Mouse (Mus musculus): Measurements from ENCODE around the gene 1110059E24Rik. TPM values are rescaled to one million over a fixed set of nuclear protein-coding genes. Genes with fewer than 3 reads are reported as not detected.
A peak's percentile ranks its signal among the peaks of the same experiment; 100 is the strongest.
"Not testable (repeated sequence)": the region's sequence is repeated elsewhere in the genome, so short reads cannot be mapped to it uniquely, and the experiment has no call there.

1110059E24Rik gene
- polyA plus RNA-seq, 1 experiment from 2014 or later, result 45.4 TPM

GRCm38 (mm10) chr19:21603836-21604235 is 48.9 kb downstream of the 1110059E24Rik start:
- Histone ChIP-seq H3K27me3 (ENCODE audit: control insufficient read depth, insufficient read depth, low read length) (no peaks in the 10 kb centered on the region), H3K36me3 (ENCODE audit: control insufficient read depth, insufficient read depth, low read length) (no peaks in the 10 kb centered on the region), H3K9ac (ENCODE audit: low read length) (no peak overlapping the region), H3K27ac (replicated peaks in 1 of 2; ENCODE audit: control insufficient read depth in 1 of 2, insufficient read depth in 1 of 2, low read depth in 2 of 2, low read length in 2 of 2) (0 out of 4 replicates have a peak overlapping the region, but pooled peaks have one; percentile 8 to 35), H3K4me1 (ENCODE audit: control insufficient read depth in 2 of 2, insufficient read depth in 2 of 2, low read length in 2 of 2) (peaks cover 2 to 6% of the 10 kb centered on the region in 2 experiments; a peak in 1 of 4 replicates), H3K4me3 (ENCODE audit: control insufficient read depth in 1 of 2, insufficient read depth in 1 of 2, low read depth in 1 of 2, low read length in 2 of 2) (no peak overlapping the region), H3K9me3 (ENCODE audit: control insufficient read depth, low read length) (no peaks in the 10 kb centered on the region), H3K4me2 (ENCODE audit: low read length) (no peak overlapping the region)
- ATAC-seq (ENCODE audit: insufficient number of reproducible peaks, insufficient read depth, low FRiP score, low read depth), result no peak
- 33% methylated on average over 3 of the region's 3 CpGs for WGBS

- H3K4me2 ChIP-seq (ENCODE audit: low read length), result no peak overlapping the region
- 73% methylated on average over 3 of the region's 3 CpGs for WGBS
- H3K9ac ChIP-seq (ENCODE audit: low read length), result no peak overlapping the region
- no peaks in the 10 kb centered on the region for H3K9me3 ChIP-seq (ENCODE audit: control insufficient read depth, low read length)
- H3K4me3 ChIP-seq (ENCODE audit: control insufficient read depth in 1 of 2, insufficient read depth in 1 of 2, low read depth in 1 of 2, low read length in 2 of 2), result no peak overlapping the region
- no peak for ATAC-seq (ENCODE audit: insufficient number of reproducible peaks, insufficient read depth, low FRiP score, low read depth)
- H3K36me3 ChIP-seq (ENCODE audit: control insufficient read depth, insufficient read depth, low read length), result peaks cover 16% of the 10 kb centered on the region
- H3K27me3 ChIP-seq (ENCODE audit: control insufficient read depth, insufficient read depth, low read length), result no peaks in the 10 kb centered on the region
- no peak overlapping the region for H3K27ac ChIP-seq (replicated peaks in 1 of 2; ENCODE audit: control insufficient read depth in 1 of 2, insufficient read depth in 1 of 2, low read depth in 2 of 2, low read length in 2 of 2)
- peaks cover 2 to 6% of the 10 kb centered on the region in 2 experiments; a peak in 1 of 4 replicates for H3K4me1 ChIP-seq (ENCODE audit: control insufficient read depth in 2 of 2, insufficient read depth in 2 of 2, low read length in 2 of 2)
Measured at GRCm38 (mm10) chr19:21601541-21602101, 51.2 kb downstream of the 1110059E24Rik start.

DNA sequence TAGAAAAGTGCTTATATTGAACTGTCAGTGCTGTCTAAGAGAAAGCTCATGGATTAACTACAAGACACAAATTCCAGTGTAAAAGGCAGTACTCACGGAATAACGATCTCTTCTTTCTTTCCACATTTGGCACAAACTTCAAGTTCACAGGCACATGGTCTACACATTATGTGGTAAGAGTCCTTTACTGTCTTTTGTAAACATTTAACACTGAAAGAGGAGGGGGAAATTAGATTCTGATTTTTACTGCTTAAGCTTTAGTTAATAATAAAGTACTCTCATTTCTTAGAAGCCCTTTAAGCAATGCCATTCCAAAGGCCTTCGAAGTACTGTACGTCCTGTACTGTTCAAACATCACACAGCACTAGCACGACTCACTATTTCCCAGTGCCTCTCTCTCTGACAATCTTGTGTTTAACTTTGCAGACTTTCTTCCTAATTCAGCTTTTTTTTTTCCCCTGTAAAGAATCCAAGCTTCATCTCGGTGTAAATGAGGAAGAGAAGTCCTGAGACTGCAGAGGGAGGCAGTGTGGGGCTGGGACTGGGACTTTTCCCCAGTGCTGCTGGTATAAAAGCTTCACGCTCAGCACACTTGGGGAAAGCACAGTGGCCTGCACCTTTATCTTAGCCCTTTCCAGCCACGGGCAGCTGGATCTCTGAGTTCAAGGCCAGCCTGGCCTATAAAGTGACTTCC is 54.0 kb downstream of the 1110059E24Rik start:
- H3K36me3 ChIP-seq (ENCODE audit: control insufficient read depth, insufficient read depth, low read length), result peaks cover 21% of the 10 kb centered on the region
- H3K4me1 ChIP-seq (ENCODE audit: control insufficient read depth in 2 of 2, insufficient read depth in 2 of 2, low read length in 2 of 2), result peaks cover under 1 to 2% of the 10 kb centered on the region in 2 experiments; a peak in 1 of 4 replicates
- no peak overlapping the region for H3K9ac ChIP-seq (ENCODE audit: low read length)
- no peak overlapping the region for H3K4me3 ChIP-seq (ENCODE audit: control insufficient read depth in 1 of 2, insufficient read depth in 1 of 2, low read depth in 1 of 2, low read length in 2 of 2)
- 76% methylated on average over 8 of the region's 8 CpGs for WGBS
- H3K4me2 ChIP-seq (ENCODE audit: low read length), result no peak overlapping the region
- ATAC-seq (ENCODE audit: insufficient number of reproducible peaks, insufficient read depth, low FRiP score, low read depth), result no peak
- H3K27ac ChIP-seq (replicated peaks in 1 of 2; ENCODE audit: control insufficient read depth in 1 of 2, insufficient read depth in 1 of 2, low read depth in 2 of 2, low read length in 2 of 2), result no peak overlapping the region
- H3K27me3 ChIP-seq (ENCODE audit: control insufficient read depth, insufficient read depth, low read length), result no peaks in the 10 kb centered on the region
- no peaks in the 10 kb centered on the region for H3K9me3 ChIP-seq (ENCODE audit: control insufficient read depth, low read length)

DNA sequence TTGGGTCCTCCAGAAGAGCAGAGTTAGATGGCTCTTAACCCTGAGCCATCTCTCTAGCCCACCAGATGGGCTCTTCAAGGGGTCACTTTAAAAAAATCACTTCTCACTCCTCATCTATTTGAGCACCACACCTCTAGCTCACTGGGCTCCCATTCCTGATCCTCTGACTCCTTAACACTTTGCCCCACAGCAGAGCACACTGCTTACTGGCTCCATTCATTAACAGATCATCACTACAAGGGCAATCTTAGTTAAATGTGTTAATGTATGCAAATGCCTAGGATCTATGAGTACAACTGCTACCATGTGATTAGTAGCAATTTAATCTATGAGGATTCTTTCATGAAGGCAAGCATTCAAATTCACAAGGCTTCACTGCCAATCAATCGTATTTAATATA is 58.1 kb downstream of the 1110059E24Rik start:
- ATAC-seq (ENCODE audit: insufficient number of reproducible peaks, insufficient read depth, low FRiP score, low read depth), result no peak
- Histone ChIP-seq H3K9me3 (ENCODE audit: control insufficient read depth, low read length) (no peaks in the 10 kb centered on the region), H3K4me1 (ENCODE audit: control insufficient read depth in 2 of 2, insufficient read depth in 2 of 2, low read length in 2 of 2) (no peaks in the 10 kb centered on the region), H3K4me2 (ENCODE audit: low read length) (no peak overlapping the region), H3K36me3 (ENCODE audit: control insufficient read depth, insufficient read depth, low read length) (peaks cover 21% of the 10 kb centered on the region), H3K27ac (replicated peaks in 1 of 2; ENCODE audit: control insufficient read depth in 1 of 2, insufficient read depth in 1 of 2, low read depth in 2 of 2, low read length in 2 of 2) (no peak overlapping the region), H3K9ac (ENCODE audit: low read length) (no peak overlapping the region), H3K27me3 (ENCODE audit: control insufficient read depth, insufficient read depth, low read length) (no peaks in the 10 kb centered on the region), H3K4me3 (ENCODE audit: control insufficient read depth in 1 of 2, insufficient read depth in 1 of 2, low read depth in 1 of 2, low read length in 2 of 2) (no peak overlapping the region)
- WGBS, result 91% methylated on average over 1 of the region's 1 CpGs

- H3K27ac ChIP-seq (replicated peaks in 1 of 2; ENCODE audit: control insufficient read depth in 1 of 2, insufficient read depth in 1 of 2, low read depth in 2 of 2, low read length in 2 of 2); H3K27me3 ChIP-seq (ENCODE audit: control insufficient read depth, insufficient read depth, low read length); H3K4me2 ChIP-seq (ENCODE audit: low read length); H3K9ac ChIP-seq (ENCODE audit: low read length); H3K9me3 ChIP-seq (ENCODE audit: control insufficient read depth, low read length); ATAC-seq (ENCODE audit: insufficient number of reproducible peaks, insufficient read depth, low FRiP score, low read depth); H3K4me3 ChIP-seq (ENCODE audit: control insufficient read depth in 1 of 2, insufficient read depth in 1 of 2, low read depth in 1 of 2, low read length in 2 of 2); H3K4me1 ChIP-seq (ENCODE audit: control insufficient read depth in 2 of 2, insufficient read depth in 2 of 2, low read length in 2 of 2): not testable (repeated sequence)
- peaks cover 11% of the 10 kb centered on the region for H3K36me3 ChIP-seq (ENCODE audit: control insufficient read depth, insufficient read depth, low read length)
- WGBS, result 95% methylated on average over 5 of the region's 5 CpGs
Measured at GRCm38 (mm10) chr19:21592216-21592615, 60.6 kb downstream of the 1110059E24Rik start.

GRCm38 (mm10) chr19:21589888-21590287 is 62.9 kb downstream of the 1110059E24Rik start:
- no peak overlapping the region for H3K27ac ChIP-seq (replicated peaks in 1 of 2; ENCODE audit: control insufficient read depth in 1 of 2, insufficient read depth in 1 of 2, low read depth in 2 of 2, low read length in 2 of 2)
- no peak overlapping the region for H3K4me2 ChIP-seq (ENCODE audit: low read length)
- no peaks in the 10 kb centered on the region for H3K36me3 ChIP-seq (ENCODE audit: control insufficient read depth, insufficient read depth, low read length)
- H3K9me3 ChIP-seq (ENCODE audit: control insufficient read depth, low read length), result no peaks in the 10 kb centered on the region
- no peaks in the 10 kb centered on the region for H3K4me1 ChIP-seq (ENCODE audit: control insufficient read depth in 2 of 2, insufficient read depth in 2 of 2, low read length in 2 of 2)
- no peak overlapping the region for H3K9ac ChIP-seq (ENCODE audit: low read length)
- 92% methylated on average over 1 of the region's 1 CpGs for WGBS
- no peak for ATAC-seq (ENCODE audit: insufficient number of reproducible peaks, insufficient read depth, low FRiP score, low read depth)
- H3K4me3 ChIP-seq (ENCODE audit: control insufficient read depth in 1 of 2, insufficient read depth in 1 of 2, low read depth in 1 of 2, low read length in 2 of 2), result no peak overlapping the region
- no peaks in the 10 kb centered on the region for H3K27me3 ChIP-seq (ENCODE audit: control insufficient read depth, insufficient read depth, low read length)

GRCm38 (mm10) chr19:21587593-21587992 is 65.2 kb downstream of the 1110059E24Rik start:
- Histone ChIP-seq H3K36me3 (ENCODE audit: control insufficient read depth, insufficient read depth, low read length) (no peaks in the 10 kb centered on the region), H3K4me2 (ENCODE audit: low read length) (no peak overlapping the region), H3K9me3 (ENCODE audit: control insufficient read depth, low read length) (no peaks in the 10 kb centered on the region), H3K4me1 (ENCODE audit: control insufficient read depth in 2 of 2, insufficient read depth in 2 of 2, low read length in 2 of 2) (no peaks in the 10 kb centered on the region), H3K27me3 (ENCODE audit: control insufficient read depth, insufficient read depth, low read length) (no peaks in the 10 kb centered on the region), H3K9ac (ENCODE audit: low read length) (no peak overlapping the region), H3K27ac (replicated peaks in 1 of 2; ENCODE audit: control insufficient read depth in 1 of 2, insufficient read depth in 1 of 2, low read depth in 2 of 2, low read length in 2 of 2) (no peak overlapping the region), H3K4me3 (ENCODE audit: control insufficient read depth in 1 of 2, insufficient read depth in 1 of 2, low read depth in 1 of 2, low read length in 2 of 2) (no peak overlapping the region)
- no peak for ATAC-seq (ENCODE audit: insufficient number of reproducible peaks, insufficient read depth, low FRiP score, low read depth)
- WGBS, result 78% methylated on average over 4 of the region's 4 CpGs

All from heart, embryonic 14.5 days (tissue).